Mouse (Mus musculus): ENCODE measurements around the gene Vamp8. TPM values are rescaled to one million over a fixed set of nuclear protein-coding genes. Genes with fewer than 3 reads are reported as not detected.

Vamp8 gene
- polyA plus RNA-seq, 1 experiment from 2014 or later: 87.4 TPM

GRCm38 (mm10) chr6:72428036-72428435 lies 37.5 kb upstream of the Vamp8 start:
- H3K36me3 ChIP-seq (ENCODE audit: control insufficient read depth, insufficient read depth, low read length): peaks cover 31% of the 10 kb centered on the region
- H3K9me3 ChIP-seq (ENCODE audit: control insufficient read depth, low read length): no peaks in the 10 kb centered on the region
- H3K9ac ChIP-seq (ENCODE audit: low read length): no peak overlapping the region
- H3K27me3 ChIP-seq (ENCODE audit: control insufficient read depth, insufficient read depth, low read length): no peaks in the 10 kb centered on the region
- H3K4me2 ChIP-seq (ENCODE audit: low read depth, severe bottlenecking): no peak overlapping the region
- WGBS: 41% methylated on average over 8 of the region's 8 CpGs
- ATAC-seq (ENCODE audit: insufficient number of reproducible peaks, low FRiP score, low TSS enrichment, low read depth) (0 out of 2 replicates have a peak, but pooled peaks have one; percentile 61), DNase-seq (ENCODE audit: low spot score) (peak; percentile 84)
- no peak overlapping the region for H3K27ac ChIP-seq (replicated peaks; ENCODE audit: low read depth, low read length)
- H3K4me1 ChIP-seq (ENCODE audit: control insufficient read depth, insufficient read depth, low read length): no peaks in the 10 kb centered on the region
- H3K4me3 ChIP-seq (ENCODE audit: low read depth, low read length): no peak overlapping the region

GRCm38 (mm10) chr6:72425646-72426045 lies 35.1 kb upstream of the Vamp8 start:
- no peak overlapping the region for H3K9ac ChIP-seq (ENCODE audit: low read length)
- ATAC-seq (ENCODE audit: insufficient number of reproducible peaks, low FRiP score, low TSS enrichment, low read depth) (no peak), DNase-seq (ENCODE audit: low spot score) (no peak)
- no peaks in the 10 kb centered on the region for H3K27me3 ChIP-seq (ENCODE audit: control insufficient read depth, insufficient read depth, low read length)
- H3K4me1 ChIP-seq (ENCODE audit: control insufficient read depth, insufficient read depth, low read length): no peaks in the 10 kb centered on the region
- H3K4me3 ChIP-seq (ENCODE audit: low read depth, low read length): no peak overlapping the region
- H3K9me3 ChIP-seq (ENCODE audit: control insufficient read depth, low read length): no peaks in the 10 kb centered on the region
- H3K36me3 ChIP-seq (ENCODE audit: control insufficient read depth, insufficient read depth, low read length): peaks cover 25% of the 10 kb centered on the region
- 94% methylated on average over 11 of the region's 11 CpGs for WGBS
- no peak overlapping the region; the same call in 1 of the 2 replicates for H3K27ac ChIP-seq (replicated peaks; ENCODE audit: low read depth, low read length)
- H3K4me2 ChIP-seq (ENCODE audit: low read depth, severe bottlenecking): no peak overlapping the region

GRCm38 (mm10) chr6:72420901-72421300 lies 30.4 kb upstream of the Vamp8 start:
- Histone ChIP-seq H3K9me3 (ENCODE audit: control insufficient read depth, low read length) (no peaks in the 10 kb centered on the region), H3K4me3 (ENCODE audit: low read depth, low read length) (no peak overlapping the region)
- 95% methylated on average over 10 of the region's 10 CpGs for WGBS

GRCm38 (mm10) chr6:72419806-72420205 lies 29.3 kb upstream of the Vamp8 start:
- DNase-seq (ENCODE audit: low spot score) (no peak), ATAC-seq (ENCODE audit: insufficient number of reproducible peaks, low FRiP score, low TSS enrichment, low read depth) (no peak)
- Histone ChIP-seq H3K27ac (replicated peaks; ENCODE audit: low read depth, low read length) (no peak overlapping the region), H3K27me3 (ENCODE audit: control insufficient read depth, insufficient read depth, low read length) (no peaks in the 10 kb centered on the region), H3K4me3 (ENCODE audit: low read depth, low read length) (no peak overlapping the region), H3K9ac (ENCODE audit: low read length) (no peak overlapping the region), H3K4me2 (ENCODE audit: low read depth, severe bottlenecking) (no peak overlapping the region), H3K36me3 (ENCODE audit: control insufficient read depth, insufficient read depth, low read length) (peaks cover 17% of the 10 kb centered on the region; the same call in 1 of the 2 replicates), H3K4me1 (ENCODE audit: control insufficient read depth, insufficient read depth, low read length) (peaks cover 4% of the 10 kb centered on the region; the same call in 1 of the 2 replicates), H3K9me3 (ENCODE audit: control insufficient read depth, low read length) (no peaks in the 10 kb centered on the region)
- WGBS: 94% methylated on average over 1 of the region's 1 CpGs

More at GRCm38 (mm10) chr6:72420901-72421300, 30.4 kb upstream of the Vamp8 start:
- ATAC-seq (ENCODE audit: insufficient number of reproducible peaks, low FRiP score, low TSS enrichment, low read depth) (no peak), DNase-seq (ENCODE audit: low spot score) (no peak)
- H3K4me2 ChIP-seq (ENCODE audit: low read depth, severe bottlenecking): no peak overlapping the region
- H3K36me3 ChIP-seq (ENCODE audit: control insufficient read depth, insufficient read depth, low read length): peaks cover 25% of the 10 kb centered on the region
- no peak overlapping the region for H3K9ac ChIP-seq (ENCODE audit: low read length)
- H3K27me3 ChIP-seq (ENCODE audit: control insufficient read depth, insufficient read depth, low read length): no peaks in the 10 kb centered on the region
- H3K27ac ChIP-seq (replicated peaks; ENCODE audit: low read depth, low read length): no peak overlapping the region
- no peaks in the 10 kb centered on the region for H3K4me1 ChIP-seq (ENCODE audit: control insufficient read depth, insufficient read depth, low read length)

GRCm38 (mm10) chr6:72418279-72418678 lies 27.8 kb upstream of the Vamp8 start:
- Histone ChIP-seq H3K9ac (ENCODE audit: low read length) (no peak overlapping the region), H3K4me1 (ENCODE audit: control insufficient read depth, insufficient read depth, low read length) (peaks cover 4% of the 10 kb centered on the region; the same call in 1 of the 2 replicates), H3K4me2 (ENCODE audit: low read depth, severe bottlenecking) (no peak overlapping the region), H3K27me3 (ENCODE audit: control insufficient read depth, insufficient read depth, low read length) (no peaks in the 10 kb centered on the region), H3K9me3 (ENCODE audit: control insufficient read depth, low read length) (no peaks in the 10 kb centered on the region), H3K36me3 (ENCODE audit: control insufficient read depth, insufficient read depth, low read length) (peaks cover 10% of the 10 kb centered on the region; the same call in 1 of the 2 replicates), H3K4me3 (ENCODE audit: low read depth, low read length) (no peak overlapping the region), H3K27ac (replicated peaks; ENCODE audit: low read depth, low read length) (no peak overlapping the region)
- 89% methylated on average over 4 of the region's 4 CpGs for WGBS
- DNase-seq (ENCODE audit: low spot score) (no peak), ATAC-seq (ENCODE audit: insufficient number of reproducible peaks, low FRiP score, low TSS enrichment, low read depth) (no peak)

- no peak overlapping the region for H3K4me2 ChIP-seq (ENCODE audit: low read depth, severe bottlenecking)
- 87% methylated on average over 7 of the region's 7 CpGs for WGBS
- no peak overlapping the region for H3K4me3 ChIP-seq (ENCODE audit: low read depth, low read length)
- DNase-seq (ENCODE audit: low spot score) (no peak), ATAC-seq (ENCODE audit: insufficient number of reproducible peaks, low FRiP score, low TSS enrichment, low read depth) (no peak)
- peaks cover 10% of the 10 kb centered on the region; the same call in 1 of the 2 replicates for H3K36me3 ChIP-seq (ENCODE audit: control insufficient read depth, insufficient read depth, low read length)
- H3K27ac ChIP-seq (replicated peaks; ENCODE audit: low read depth, low read length): no peak overlapping the region
- H3K4me1 ChIP-seq (ENCODE audit: control insufficient read depth, insufficient read depth, low read length): peaks cover 4% of the 10 kb centered on the region; the same call in 1 of the 2 replicates
- no peak overlapping the region; the same call in 1 of the 2 replicates for H3K9ac ChIP-seq (ENCODE audit: low read length)
- no peaks in the 10 kb centered on the region for H3K9me3 ChIP-seq (ENCODE audit: control insufficient read depth, low read length)
- no peaks in the 10 kb centered on the region for H3K27me3 ChIP-seq (ENCODE audit: control insufficient read depth, insufficient read depth, low read length)
Observed at GRCm38 (mm10) chr6:72415964-72416772, 25.7 kb upstream of the Vamp8 start.

GRCm38 (mm10) chr6:72415181-72415580 lies 24.7 kb upstream of the Vamp8 start:
- no peak for DNase-seq (ENCODE audit: low spot score)
- peak overlapping the region; percentile 82; the same call in 1 of the 2 replicates for H3K9ac ChIP-seq (ENCODE audit: low read length)
- H3K9me3 ChIP-seq (ENCODE audit: control insufficient read depth, low read length): no peaks in the 10 kb centered on the region
- H3K27me3 ChIP-seq (ENCODE audit: control insufficient read depth, insufficient read depth, low read length): no peaks in the 10 kb centered on the region
- H3K36me3 ChIP-seq (ENCODE audit: control insufficient read depth, insufficient read depth, low read length): peaks cover 8% of the 10 kb centered on the region; the same call in 1 of the 2 replicates
- peak overlapping the region; percentile 79 for H3K4me2 ChIP-seq (ENCODE audit: low read depth, severe bottlenecking)
- peak overlapping the region; percentile 80 for H3K4me3 ChIP-seq (ENCODE audit: low read depth, low read length)
- no peak for ATAC-seq (ENCODE audit: insufficient number of reproducible peaks, low FRiP score, low TSS enrichment, low read depth)
- WGBS: 82% methylated on average over 5 of the region's 5 CpGs
- no peak overlapping the region for H3K27ac ChIP-seq (replicated peaks; ENCODE audit: low read depth, low read length)
- H3K4me1 ChIP-seq (ENCODE audit: control insufficient read depth, insufficient read depth, low read length): peaks cover 4% of the 10 kb centered on the region; the same call in 1 of the 2 replicates

GRCm38 (mm10) chr6:72414076-72414756 lies 23.7 kb upstream of the Vamp8 start, which contains the start of gene Ggcx:
Gene Ggcx, plus strand, starts transcription at chr6:72414308.
- Histone ChIP-seq H3K4me3 (ENCODE audit: low read depth, low read length) (peak within 1 kb of the TSS; percentile 80), H3K9me3 (ENCODE audit: control insufficient read depth, low read length) (no peaks in the 10 kb centered on the region), H3K4me1 (ENCODE audit: control insufficient read depth, insufficient read depth, low read length) (peaks cover 4% of the 10 kb centered on the region; the same call in 1 of the 2 replicates), H3K36me3 (ENCODE audit: control insufficient read depth, insufficient read depth, low read length) (peaks cover 8% of the 10 kb centered on the region; the same call in 1 of the 2 replicates), H3K27me3 (ENCODE audit: control insufficient read depth, insufficient read depth, low read length) (no peaks in the 10 kb centered on the region), H3K27ac (replicated peaks; ENCODE audit: low read depth, low read length) (no peak within 1 kb of the TSS), H3K9ac (ENCODE audit: low read length) (peak within 1 kb of the TSS; percentile 82), H3K4me2 (ENCODE audit: low read depth, severe bottlenecking) (peak within 1 kb of the TSS; percentile 79)
- WGBS: 2% methylated on average over 33 of the region's 33 CpGs
- DNase-seq (ENCODE audit: low spot score) (peak; percentile 96), ATAC-seq (ENCODE audit: insufficient number of reproducible peaks, low FRiP score, low TSS enrichment, low read depth) (peak; percentile 97)

Measured in limb, embryonic 11.5 days (tissue).